Mouse (Mus musculus) layer of hippocampus, adult 2 months (tissue): ENCODE measurements around the gene Krt18. TPM values are rescaled to one million over a fixed set of nuclear protein-coding genes. Genes with fewer than 3 reads are reported as not detected.

Experiments
- DNase-seq, 2 experiments: peaks; one replicate each; pipeline ENCODE4 v3.0.0; 2022; ENCODE audit warnings: low spot score in 2 of 2
- H3K27ac ChIP-seq: fragments of 200-600 bp; 2 replicates; pipeline ENCODE4 v1.8.1; 2022
- H3K4me3 ChIP-seq: fragments of 200-600 bp; 2 replicates; pipeline ENCODE4 v1.8.1; 2022; ENCODE audit warnings: mild to moderate bottlenecking
- CTCF ChIP-seq: fragments of 200-600 bp; conservative IDR thresholded peaks from 2 replicates; pipeline ENCODE4 v1.8.1; 2022; ENCODE audit warnings: antibody characterized with exemption, mild to moderate bottlenecking, moderate library complexity
- total RNA-seq, 2 experiments: library from RNA; stranded (reverse); gene quantifications; 2 replicates each; pipeline ENCODE4 v1.2.3; 2021

The Krt18 gene
- total RNA-seq, 2 experiments from 2014 or later: 0.32 to 0.67 TPM

DNA sequence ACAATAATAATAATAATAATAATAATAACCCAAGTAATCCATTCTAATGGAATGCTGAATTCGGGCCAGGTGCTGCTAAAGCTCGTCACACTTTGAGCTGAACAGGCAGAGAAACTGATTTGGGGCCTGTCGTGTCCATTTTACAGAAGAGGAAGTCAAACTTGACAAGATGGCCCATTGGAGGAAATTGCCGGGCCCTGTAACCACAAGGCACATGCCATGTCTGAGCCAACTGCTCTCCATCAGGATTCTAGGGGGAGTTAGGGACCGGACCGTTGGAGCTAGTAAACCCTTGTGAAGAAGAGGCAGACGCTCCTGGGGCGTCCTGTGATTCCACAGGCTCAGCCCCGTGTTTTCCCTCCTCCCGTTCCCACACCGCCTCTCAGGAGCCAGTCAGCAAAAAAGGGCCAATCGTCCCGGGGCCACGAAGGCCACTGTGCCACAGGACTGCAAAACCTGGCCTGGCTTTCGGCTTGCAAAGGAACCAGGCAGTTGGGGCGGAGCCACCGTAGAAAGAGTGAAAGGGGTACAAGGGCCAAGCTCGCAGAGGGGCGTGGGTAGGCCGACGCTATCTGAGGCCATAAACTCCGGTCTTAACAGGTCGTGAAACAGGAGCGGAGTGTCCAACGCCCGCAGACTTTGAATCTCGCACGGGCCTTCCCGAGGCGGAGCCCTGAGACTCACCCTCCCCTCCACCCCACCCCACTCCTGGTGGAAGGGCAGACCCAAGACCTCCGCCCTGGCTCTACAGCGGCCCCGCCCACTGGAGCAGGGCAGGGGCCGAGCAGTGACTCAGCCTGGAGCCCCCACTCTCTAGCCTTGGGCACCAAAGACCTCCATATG, 25.1 kb upstream of the Krt18 start:
- Histone ChIP-seq H3K4me3 (peak overlapping the region; percentile 7; the same call in 1 of the 2 replicates), H3K27ac (no peak overlapping the region)
- no peak for TF ChIP-seq CTCF
- DNase-seq: no peak

DNA sequence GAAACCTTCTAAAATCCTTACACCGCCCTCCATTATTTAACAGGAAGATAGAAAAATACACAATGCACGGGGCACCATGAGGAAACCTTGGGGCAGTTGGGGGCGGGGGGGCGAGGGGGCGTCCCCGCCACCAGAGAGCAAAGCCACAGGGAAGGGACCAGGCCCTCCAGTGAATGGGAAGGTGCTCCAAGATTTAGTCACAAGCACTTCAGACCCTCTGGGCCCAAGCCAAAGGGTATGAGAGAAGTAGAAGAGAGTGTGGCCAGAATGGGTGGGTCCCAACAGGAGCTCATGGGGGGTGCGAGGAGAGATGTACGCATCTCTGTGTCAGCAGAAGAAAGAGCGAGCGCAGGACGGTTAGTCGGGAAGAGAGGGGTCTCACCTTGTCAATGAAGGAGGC, 24.5 kb upstream of the Krt18 start:
- no peak for DNase-seq
- H3K27ac ChIP-seq: no peak overlapping the region
- no peak overlapping the region for H3K4me3 ChIP-seq
- no peak for TF ChIP-seq CTCF

DNA sequence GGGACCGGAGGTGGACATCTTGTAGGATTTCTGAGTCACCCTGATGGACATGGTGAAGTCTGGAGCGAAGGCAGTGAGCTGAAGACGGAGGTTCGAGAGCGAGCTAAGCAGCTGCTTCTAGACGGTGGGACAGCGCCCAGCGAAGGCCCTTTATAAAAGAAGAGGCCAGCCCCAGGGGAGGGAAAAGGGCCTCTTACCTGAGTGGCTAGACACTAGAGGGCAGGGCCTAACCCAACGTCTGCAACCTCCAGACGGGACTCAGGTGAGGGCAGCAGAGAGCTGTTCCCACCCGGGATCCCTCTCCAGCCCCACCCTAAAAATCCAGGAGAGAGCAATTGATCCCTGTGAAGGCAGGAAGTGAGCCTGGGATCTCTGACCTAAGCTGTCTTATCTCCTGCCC, 23.8 kb upstream of the Krt18 start, which contains the start of gene Krt8:
TSS of gene Krt8 (minus strand) at position 294 of the 400 bp plus-strand sequence.
- H3K4me3 ChIP-seq: no peak within 1 kb of the TSS
- no peak for DNase-seq
- H3K27ac ChIP-seq: no peak within 1 kb of the TSS
- TF ChIP-seq CTCF: no peak

DNA sequence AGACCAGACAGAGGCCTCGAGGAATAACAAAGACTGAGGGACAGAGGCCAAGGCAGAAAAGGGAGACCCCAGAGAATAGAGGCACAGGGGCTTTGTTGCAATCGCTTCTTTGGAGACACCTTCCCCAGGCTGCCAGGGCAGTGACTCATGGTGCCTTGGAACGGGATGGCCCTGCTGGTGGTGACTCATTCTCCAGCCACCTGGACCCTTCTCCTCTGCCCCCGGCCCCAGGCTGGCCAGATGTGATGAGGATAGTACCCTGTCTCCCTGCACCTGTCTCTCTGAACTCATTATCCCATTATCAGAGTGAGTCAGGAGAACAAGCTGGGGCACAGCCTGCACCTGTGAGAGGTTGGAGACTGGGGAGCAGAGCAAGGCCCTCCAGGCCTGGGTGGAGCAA, 22.7 kb upstream of the Krt18 start:
- DNase-seq: no peak
- Histone ChIP-seq H3K4me3 (no peak overlapping the region), H3K27ac (no peak overlapping the region)
- TF ChIP-seq CTCF: no peak

DNA sequence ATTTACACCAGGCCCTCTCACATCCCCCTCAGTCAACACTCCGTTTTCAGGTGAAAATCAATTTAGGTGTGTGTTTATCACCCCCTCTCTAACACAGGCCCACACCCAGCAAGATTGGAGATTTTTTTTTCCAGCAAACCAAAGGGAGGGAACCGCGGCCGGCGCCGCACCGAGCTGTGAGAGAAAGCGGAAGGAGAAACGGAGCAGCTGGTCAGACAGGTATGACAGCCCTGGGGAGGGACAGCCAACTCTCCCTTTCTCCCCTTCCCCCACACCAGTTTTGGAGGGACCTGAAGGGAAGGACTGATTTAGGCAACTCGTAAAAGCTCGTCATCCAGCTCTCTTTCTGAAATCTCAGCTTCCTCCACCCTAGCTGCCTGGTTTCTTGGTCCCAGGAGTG, 21.7 kb upstream of the Krt18 start:
- Histone ChIP-seq H3K27ac (no peak overlapping the region), H3K4me3 (no peak overlapping the region)
- TF ChIP-seq CTCF: no peak
- DNase-seq: no peak

DNA sequence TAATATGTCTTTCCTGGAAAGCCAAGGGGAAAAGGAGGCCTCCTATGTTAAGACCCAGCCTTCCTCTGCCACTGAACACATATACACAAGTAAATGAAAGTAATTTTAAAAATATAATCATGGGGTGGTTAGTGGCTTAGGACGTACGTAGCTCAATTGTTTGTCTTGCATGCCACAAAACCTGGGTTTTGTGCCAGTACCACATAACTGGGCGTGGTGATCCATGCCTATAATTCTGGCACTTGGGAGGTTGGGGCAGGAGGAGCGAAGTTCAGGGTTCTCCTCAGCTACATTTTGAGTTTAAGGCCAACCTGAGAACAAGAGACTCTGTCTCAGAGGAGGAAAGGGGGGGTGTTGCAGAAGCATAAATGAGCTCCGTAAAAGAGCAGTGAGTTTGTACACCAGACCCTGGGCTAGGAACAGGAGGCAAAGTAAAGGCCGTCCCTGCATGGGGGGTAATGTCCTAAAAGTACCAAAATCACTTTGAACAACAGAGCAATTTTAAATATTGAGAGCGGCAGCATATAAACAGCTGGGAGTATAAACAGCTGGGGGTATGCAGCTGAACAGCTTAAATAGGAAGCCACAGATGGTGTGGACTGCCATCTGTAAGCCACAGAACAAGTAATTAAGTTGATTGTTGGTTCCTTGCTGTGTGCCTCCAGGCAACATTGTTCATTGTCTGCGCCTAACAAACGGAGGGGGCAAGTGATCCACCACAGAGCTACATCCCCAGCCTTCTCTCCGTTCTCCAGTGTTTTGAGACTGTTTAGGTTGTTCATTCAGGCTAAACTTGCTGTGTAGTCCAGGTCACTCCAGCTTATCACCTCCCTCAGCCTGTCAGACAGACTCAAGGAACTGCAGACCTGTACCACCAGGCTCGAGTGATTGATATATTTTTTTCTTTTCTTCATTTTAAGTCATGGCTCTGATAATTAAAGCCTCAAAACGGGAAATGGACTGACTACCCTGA, 20.6 kb upstream of the Krt18 start:
- TF ChIP-seq CTCF: no peak
- Histone ChIP-seq H3K27ac (no peak overlapping the region), H3K4me3 (no peak overlapping the region)
- no peak for DNase-seq

DNA sequence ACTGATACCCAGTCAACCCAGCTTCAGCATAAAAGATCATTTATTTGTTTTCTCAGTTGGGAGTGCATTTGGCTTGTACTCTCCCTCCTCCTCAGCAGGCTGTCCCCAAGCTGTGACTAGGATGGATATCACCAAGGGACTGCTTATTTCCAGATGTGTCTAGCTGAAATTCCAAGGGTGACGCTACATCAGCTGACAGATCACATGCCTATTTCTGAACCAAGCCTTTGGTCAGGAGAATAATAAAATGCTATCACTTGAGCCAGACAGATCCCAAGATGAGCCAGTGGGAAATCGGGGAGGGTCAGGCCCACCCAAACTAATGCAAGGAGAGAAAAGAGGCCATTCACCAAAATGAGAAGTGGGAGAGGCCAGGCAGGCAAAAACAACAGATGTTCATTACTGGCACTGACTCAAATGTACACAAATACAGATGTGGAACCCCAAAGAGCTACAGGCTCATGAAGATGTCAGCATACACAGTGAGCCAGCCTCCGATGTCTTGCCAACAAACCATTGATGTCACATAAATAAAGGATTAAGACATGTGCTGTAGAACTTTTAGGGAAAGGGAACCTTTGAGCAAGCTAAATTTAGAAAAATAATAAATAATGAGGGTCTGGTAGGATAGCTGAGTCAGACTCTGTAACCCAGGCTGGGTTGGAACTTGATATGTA, 17.3 kb upstream of the Krt18 start:
- DNase-seq: no peak
- TF ChIP-seq CTCF: no peak

DNA sequence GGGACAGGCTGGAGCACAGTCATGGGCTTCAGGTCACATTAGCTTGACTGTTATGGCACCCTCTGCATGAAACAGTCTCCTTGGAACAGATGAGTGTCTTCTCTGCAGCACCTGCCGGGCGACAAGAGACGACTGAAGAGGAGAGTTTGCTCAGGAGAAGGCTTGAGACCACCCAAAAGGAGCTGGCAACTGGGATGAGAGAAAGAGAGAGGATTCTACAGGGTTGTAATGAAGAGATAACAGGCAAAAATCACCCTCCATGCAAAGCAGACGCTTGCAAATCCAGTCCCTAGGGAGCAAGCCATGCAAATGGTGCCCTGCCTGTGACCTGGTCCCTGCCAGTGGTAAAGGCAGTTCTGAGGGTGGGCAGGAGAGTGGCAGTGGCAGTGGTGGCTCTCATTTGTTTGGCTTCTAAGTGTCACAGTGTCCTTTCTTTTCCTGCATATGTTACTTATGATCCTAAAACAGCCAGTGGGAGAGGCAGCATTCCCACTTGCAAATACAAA, 15.7 kb upstream of the Krt18 start:
- no peak for DNase-seq

More for the DNA sequence above, 17.3 kb upstream of the Krt18 start:
- H3K27ac ChIP-seq: no peak overlapping the region
- no peak overlapping the region for H3K4me3 ChIP-seq

DNA sequence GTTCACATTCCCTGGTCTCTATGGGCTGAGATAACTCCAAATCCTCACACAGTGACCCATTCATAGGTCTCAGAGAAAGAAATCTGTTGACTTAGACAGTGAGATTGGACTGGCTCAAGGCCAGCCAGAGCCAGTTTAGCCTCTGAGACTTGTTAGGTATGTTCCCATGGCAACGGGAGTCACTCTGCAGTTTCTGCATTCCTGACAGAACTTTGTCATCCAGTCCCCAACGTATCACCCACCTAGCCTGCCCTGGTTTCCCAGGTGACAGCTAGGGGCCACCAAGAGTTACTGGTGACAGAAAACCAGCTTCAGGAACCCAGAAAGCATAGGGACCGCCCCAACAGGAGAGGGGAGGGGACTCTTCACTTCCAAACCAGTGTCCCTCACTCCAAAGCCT, 14.3 kb upstream of the Krt18 start:
- TF ChIP-seq CTCF: no peak
- Histone ChIP-seq H3K27ac (no peak overlapping the region), H3K4me3 (no peak overlapping the region)
- DNase-seq: no peak

More for the DNA sequence above, 15.7 kb upstream of the Krt18 start:
- TF ChIP-seq CTCF: no peak
- Histone ChIP-seq H3K27ac (no peak overlapping the region), H3K4me3 (no peak overlapping the region)

DNA sequence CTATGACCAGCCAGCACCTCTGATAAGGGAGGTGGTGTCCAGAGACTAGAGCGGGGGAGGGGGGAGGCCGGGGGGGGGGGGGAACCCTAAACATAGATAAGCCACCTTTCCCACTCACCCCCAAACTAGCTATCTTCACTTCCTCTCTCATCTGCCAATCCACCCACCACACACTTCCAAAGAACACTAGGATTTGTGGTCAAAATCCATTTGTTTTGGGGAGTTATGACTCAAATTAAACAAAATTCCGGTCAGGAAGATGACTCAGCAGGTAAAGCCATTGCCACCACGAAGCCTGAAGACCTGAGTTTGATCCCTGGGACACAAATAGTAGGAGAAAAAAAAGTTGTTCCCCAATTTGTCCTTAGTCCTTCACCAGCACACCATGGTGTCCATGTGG, 13.1 kb upstream of the Krt18 start:
- no peak for DNase-seq
- no peak overlapping the region for H3K4me3 ChIP-seq
- TF ChIP-seq CTCF: no peak
- H3K27ac ChIP-seq: no peak overlapping the region

DNA sequence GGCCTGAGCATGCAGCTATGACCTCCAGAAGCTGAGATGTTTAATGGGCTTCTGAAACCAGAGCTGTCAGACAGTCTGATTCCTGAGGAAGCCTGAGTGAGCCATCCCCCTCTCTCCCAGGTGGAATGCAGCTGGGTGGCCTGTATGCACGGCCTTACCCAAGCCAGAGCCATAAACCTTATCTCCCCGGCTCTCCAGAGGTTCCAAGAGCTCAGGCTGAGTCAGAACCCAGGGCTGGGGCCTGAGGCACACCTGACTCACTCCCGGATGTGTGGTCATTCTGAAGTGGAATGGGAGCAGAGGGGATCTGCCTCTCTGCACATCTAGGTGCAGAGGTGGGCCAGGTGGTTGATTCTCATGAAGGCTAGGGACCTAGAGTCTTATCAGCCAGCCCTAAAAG, 11.9 kb upstream of the Krt18 start:
- H3K27ac ChIP-seq: no peak overlapping the region
- H3K4me3 ChIP-seq: no peak overlapping the region
- TF ChIP-seq CTCF: no peak
- no peak for DNase-seq

DNA sequence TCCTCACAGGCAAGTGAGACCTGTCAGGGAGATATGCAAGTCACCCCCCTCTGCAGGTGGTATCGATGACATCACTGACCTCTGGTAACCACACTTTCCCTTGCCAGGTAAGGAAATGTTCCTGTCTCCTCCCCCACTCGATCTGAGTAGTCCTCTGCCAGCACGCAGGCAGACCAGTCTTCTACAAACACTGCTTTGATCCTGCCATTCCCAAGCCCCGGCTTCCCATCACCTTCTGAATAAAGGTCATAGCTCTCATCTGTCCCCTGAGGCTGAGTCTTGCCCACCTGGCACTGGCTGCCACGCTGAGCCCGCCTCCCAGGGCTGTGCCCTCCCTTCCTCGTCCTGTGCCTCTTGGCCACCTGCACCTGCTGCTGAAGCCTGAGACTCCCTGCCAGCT, 11.2 kb upstream of the Krt18 start:
- DNase-seq: no peak
- Histone ChIP-seq H3K4me3 (no peak overlapping the region), H3K27ac (no peak overlapping the region)
- no peak for TF ChIP-seq CTCF

DNA sequence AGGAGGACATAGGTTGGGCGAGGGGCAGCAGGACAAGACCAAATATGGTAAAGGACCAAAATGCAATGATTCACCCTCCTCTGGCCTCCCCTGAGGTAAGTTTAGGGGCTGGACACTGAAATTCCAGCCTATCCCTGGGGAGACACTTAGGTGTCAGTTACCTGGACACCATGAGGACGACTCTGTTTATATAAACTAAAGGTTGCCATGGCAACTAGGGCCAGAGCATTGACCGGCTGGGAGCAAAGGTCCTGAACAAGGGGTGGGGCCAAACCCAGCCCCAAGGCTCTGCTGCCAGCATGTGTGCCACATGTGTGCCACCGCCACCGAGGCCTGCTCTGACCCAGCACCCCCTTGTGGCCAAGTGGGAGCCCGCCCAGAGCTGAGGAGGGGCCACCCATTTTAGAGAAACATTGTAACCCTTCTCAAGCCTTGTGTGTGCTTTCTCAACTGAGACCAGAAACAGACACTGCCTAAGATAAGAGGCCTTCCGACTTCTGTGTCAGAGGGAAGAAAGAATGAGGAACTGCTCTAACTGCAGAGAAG, 10.0 kb upstream of the Krt18 start:
- no peak for DNase-seq
- no peak overlapping the region for H3K27ac ChIP-seq
- TF ChIP-seq CTCF: peak; percentile 30
- no peak overlapping the region for H3K4me3 ChIP-seq
